23 mouse cellular contexts compared by ENCODE assay signal in the genomic region with DNA sequence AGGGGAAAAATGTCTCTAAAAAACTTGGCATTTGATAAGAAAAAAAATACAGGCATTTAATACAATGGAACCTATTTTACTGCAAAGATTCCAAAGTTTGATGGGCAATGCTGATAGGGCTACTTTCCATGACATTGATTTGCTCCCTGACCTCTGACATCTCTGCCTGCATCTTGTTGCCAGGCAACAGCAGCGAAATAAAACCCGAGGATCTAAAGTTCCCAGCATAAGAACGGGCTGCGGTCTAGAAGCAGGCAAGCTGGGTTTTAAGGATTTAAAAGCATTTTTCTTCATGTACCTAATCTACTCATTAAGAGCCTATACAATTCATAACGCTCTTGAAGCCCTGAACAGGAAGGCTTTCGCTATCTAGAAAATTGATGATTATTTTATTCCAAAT. TPM values are rescaled to one million over a fixed set of nuclear protein-coding genes. Genes with fewer than 3 reads are reported as not detected.
DNase-seq lines count a peak whose midpoint lies in the region; ATAC-seq lines count a peak whose summit lies in the region.
"Had no signal": no experiment of that assay in that cellular context is flagged by ENCODE, and none has a peak within 500 bp of the region (broad histone marks: within the 10 kb centered on the region; RNA-seq: fewer than 3 reads in every experiment).

No protein-coding gene starts in this region.

- H3K27ac ChIP-seq in neural tube, embryonic 15.5 days (replicated peaks) = no peak overlapping the region
- no peak overlapping the region for H3K27ac ChIP-seq in midbrain, embryonic 14.5 days (replicated peaks; ENCODE audit: low read depth, low read length)
- H3K27ac ChIP-seq: embryonic facial prominence, embryonic 13.5 days; forebrain, embryonic 15.5 days; layer of hippocampus, adult 2 months; liver, embryonic 15.5 days had no signal

- no peak overlapping the region for H3K4me2 ChIP-seq in neural tube, embryonic 15.5 days
- H3K4me2 ChIP-seq in midbrain, embryonic 14.5 days (ENCODE audit: low read length) = no peak overlapping the region
- H3K4me2 ChIP-seq: embryonic facial prominence, embryonic 13.5 days; forebrain, embryonic 15.5 days; heart, embryonic 11.5 days; liver, embryonic 15.5 days had no signal

- H3K4me3 ChIP-seq in neural tube, embryonic 15.5 days (replicated peaks) = no peak overlapping the region
- no peak overlapping the region for H3K4me3 ChIP-seq in midbrain, embryonic 14.5 days (replicated peaks; ENCODE audit: low read depth, low read length)
- H3K4me3 ChIP-seq: embryonic facial prominence, embryonic 13.5 days; forebrain, embryonic 15.5 days; layer of hippocampus, adult 2 months; liver, embryonic 15.5 days; myocyte had no signal

- no peak overlapping the region for H3K9ac ChIP-seq in neural tube, embryonic 15.5 days (replicated peaks)
- H3K9ac ChIP-seq in midbrain, embryonic 14.5 days (replicated peaks; ENCODE audit: low read length) = no peak overlapping the region
- H3K9ac ChIP-seq: embryonic facial prominence, embryonic 13.5 days; forebrain, embryonic 15.5 days; liver, embryonic 15.5 days had no signal

- DNase-seq in heart, adult 11 months = peak; percentile 2
- no peak for DNase-seq in heart, adult 18-20 months
- peak; percentile 24 for DNase-seq in neural tube, embryonic 10.5 days (ENCODE audit: extremely low spot score, low spot score)
- peak; percentile 53 for DNase-seq in midbrain, embryonic 14.5 days
- DNase-seq in ovary, postnatal 10 days (ENCODE audit: low spot score) = no peak
- DNase-seq in heart, postnatal 25 days (ENCODE audit: low spot score) = no peak
- DNase-seq in yolk sac, embryonic 10.5 days (ENCODE audit: low spot score) = no peak
- DNase-seq: adrenal gland, postnatal 25 days; cerebellum, adult 18-20 months; cerebellum, postnatal 25 days; heart, postnatal 10 days; kidney, adult 8-10 months; kidney, postnatal 14 days; thymus, postnatal 36 days had no signal

- 28% methylated on average over 6 of the region's 6 CpGs for whole genome bisulfite sequencing in neural tube, embryonic 15.5 days
- WGBS in midbrain, embryonic 14.5 days = 22% methylated on average over 6 of the region's 6 CpGs

- no peaks in the 10 kb centered on the region for H3K9me3 ChIP-seq in neural tube, embryonic 15.5 days (replicated peaks)
- H3K9me3 ChIP-seq in midbrain, embryonic 14.5 days (ENCODE audit: control insufficient read depth, low read length) = no peaks in the 10 kb centered on the region
- H3K9me3 ChIP-seq: embryonic facial prominence, embryonic 13.5 days; forebrain, embryonic 15.5 days; liver, embryonic 15.5 days had no signal

- intact Hi-C loops in heart, postnatal 25 days (cut with DNase I) = no loop called here

- H3K4me1 ChIP-seq in neural tube, embryonic 15.5 days = peaks cover 23% of the 10 kb centered on the region
- peaks cover 13% of the 10 kb centered on the region; the same call in 1 of the 2 replicates for H3K4me1 ChIP-seq in midbrain, embryonic 14.5 days (ENCODE audit: control insufficient read depth, insufficient read depth, low read length)
- H3K4me1 ChIP-seq: forebrain, embryonic 15.5 days; liver, embryonic 15.5 days had no signal

- no peaks in the 10 kb centered on the region for H3K27me3 ChIP-seq in neural tube, embryonic 15.5 days (replicated peaks)
- no peaks in the 10 kb centered on the region for H3K27me3 ChIP-seq in midbrain, embryonic 14.5 days (ENCODE audit: control insufficient read depth, insufficient read depth, low read length)
- H3K27me3 ChIP-seq: embryonic facial prominence, embryonic 13.5 days; forebrain, embryonic 15.5 days; liver, embryonic 15.5 days had no signal

- no peak for ATAC-seq in neural tube, embryonic 15.5 days (ENCODE audit: low FRiP score)
- ATAC-seq in midbrain, embryonic 14.5 days (ENCODE audit: low FRiP score, low TSS enrichment) = no peak
- ATAC-seq: CD4-positive, CD25-positive, alpha-beta regulatory T cell, adult 4 months; forebrain, embryonic 15.5 days; lung, postnatal 0 days had no signal

- no peaks in the 10 kb centered on the region for H3K36me3 ChIP-seq in neural tube, embryonic 15.5 days
- no peaks in the 10 kb centered on the region for H3K36me3 ChIP-seq in midbrain, embryonic 14.5 days (ENCODE audit: control insufficient read depth, insufficient read depth, low read length)
- H3K36me3 ChIP-seq: embryonic facial prominence, embryonic 13.5 days; forebrain, embryonic 15.5 days; liver, embryonic 15.5 days had no signal

RNA-seq across cellular contexts. Expression of a gene that starts 54.0 kb away (rescaled TPM):
- total RNA-seq in heart, adult 18-20 months (2021) = 10 to 100 TPM; 15.0 to 16.2 TPM
- 134 and 142 TPM in 2 replicates for polyA plus RNA-seq in neural tube, embryonic 15.5 days (2015; fragmentation: Nextera tagmentation; extraction: Ambion mirVana)
- 47.3 and 63.4 TPM in 2 replicates for polyA plus RNA-seq in midbrain, embryonic 14.5 days (2014; fragmentation: Nextera tagmentation; extraction: Ambion mirVana)
- total RNA-seq in heart, postnatal 25 days (2021) = 10 to 100 TPM; 14.7 to 15.5 TPM

Comparison
In these comparisons a context has a peak if more than half of its experiments do, and no peak if none do; other contexts are left out.
1. DNase-seq: peak in heart, adult 11 months (single experiment), neural tube, embryonic 10.5 days (single experiment) and midbrain, embryonic 14.5 days (single experiment); none in heart, adult 18-20 months (0 of 2), ovary, postnatal 10 days (single experiment), heart, postnatal 25 days (single experiment) and yolk sac, embryonic 10.5 days (single experiment).